In genomic region chr11:33005183-33005582, GRCm38 (mm10) we compare ENCODE assay signal across 16 mouse cellular contexts.
DNase-seq lines count a peak whose midpoint lies in the region; ATAC-seq lines count a peak whose summit lies in the region.
"Had no signal": no experiment of that assay in that cellular context is flagged by ENCODE, and none has a peak within 500 bp of the region (broad histone marks: within the 10 kb centered on the region; RNA-seq: fewer than 3 reads in every experiment).

No protein-coding gene starts in this region.

- H3K27ac ChIP-seq in hindbrain, embryonic 14.5 days: no peak overlapping the region
- H3K27ac ChIP-seq in hindbrain, embryonic 10.5 days: no peak overlapping the region
- H3K27ac ChIP-seq in limb, embryonic 11.5 days (replicated peaks; ENCODE audit: low read depth, low read length): no peak overlapping the region
- H3K27ac ChIP-seq: neural tube, embryonic 12.5 days had no signal

- H3K27me3 ChIP-seq in hindbrain, embryonic 14.5 days (ENCODE audit: control insufficient read depth, insufficient read depth, low read length): no peaks in the 10 kb centered on the region
- no peaks in the 10 kb centered on the region for H3K27me3 ChIP-seq in hindbrain, embryonic 10.5 days (ENCODE audit: insufficient read depth, poor library complexity, severe bottlenecking)
- H3K27me3 ChIP-seq in limb, embryonic 11.5 days (ENCODE audit: control insufficient read depth, insufficient read depth, low read length): no peaks in the 10 kb centered on the region
- H3K27me3 ChIP-seq: neural tube, embryonic 12.5 days had no signal

- H3K4me3 ChIP-seq in hindbrain, embryonic 14.5 days (replicated peaks; ENCODE audit: low read length): no peak overlapping the region
- no peak overlapping the region for H3K4me3 ChIP-seq in hindbrain, embryonic 10.5 days
- no peak overlapping the region for H3K4me3 ChIP-seq in limb, embryonic 11.5 days (ENCODE audit: low read depth, low read length)
- H3K4me3 ChIP-seq: neural tube, embryonic 12.5 days had no signal

- DNase-seq in hindbrain, embryonic 14.5 days (ENCODE audit: low spot score): peak; percentile 34
- DNase-seq in hindbrain, embryonic 10.5 days (ENCODE audit: low spot score): no peak
- DNase-seq in testis, postnatal 10 days (ENCODE audit: low spot score): peak; percentile 12
- DNase-seq in testis, postnatal 14 days (ENCODE audit: low spot score): no peak
- peak; percentile 63 for DNase-seq in limb, embryonic 11.5 days (ENCODE audit: low spot score)
- no peak for DNase-seq in urinary bladder, postnatal 36 days (ENCODE audit: low spot score in 2 of 2)
- no peak for DNase-seq in thymus, postnatal 14 days
- DNase-seq in MN1 (ENCODE audit: low spot score): no peak
- DNase-seq: cerebellum, postnatal 25 days; heart, adult 18-20 months; heart, postnatal 14 days; kidney, adult 8-10 months; right cerebral cortex, adult 18-20 months had no signal

- no peaks in the 10 kb centered on the region for H3K36me3 ChIP-seq in hindbrain, embryonic 14.5 days (replicated peaks; ENCODE audit: control insufficient read depth, insufficient read depth)
- H3K36me3 ChIP-seq in hindbrain, embryonic 10.5 days: no peaks in the 10 kb centered on the region
- H3K36me3 ChIP-seq in limb, embryonic 11.5 days (ENCODE audit: control insufficient read depth, insufficient read depth, low read length): no peaks in the 10 kb centered on the region
- H3K36me3 ChIP-seq: neural tube, embryonic 12.5 days had no signal

- no peak overlapping the region for H3K4me2 ChIP-seq in hindbrain, embryonic 14.5 days (replicated peaks)
- no peak overlapping the region for H3K4me2 ChIP-seq in limb, embryonic 11.5 days (ENCODE audit: low read depth, severe bottlenecking)
- H3K4me2 ChIP-seq: liver, embryonic 11.5 days; neural tube, embryonic 12.5 days had no signal

- H3K9me3 ChIP-seq in hindbrain, embryonic 14.5 days (ENCODE audit: control insufficient read depth, low read length): no peaks in the 10 kb centered on the region
- no peaks in the 10 kb centered on the region for H3K9me3 ChIP-seq in hindbrain, embryonic 10.5 days
- no peaks in the 10 kb centered on the region for H3K9me3 ChIP-seq in limb, embryonic 11.5 days (ENCODE audit: control insufficient read depth, low read length)
- H3K9me3 ChIP-seq: neural tube, embryonic 12.5 days had no signal

- ATAC-seq in hindbrain, embryonic 14.5 days (ENCODE audit: low FRiP score): peak; percentile 4; the same call in 1 of the 2 replicates
- peak; percentile 51 for ATAC-seq in limb, embryonic 11.5 days (ENCODE audit: insufficient number of reproducible peaks, low FRiP score, low TSS enrichment, low read depth)
- ATAC-seq: CD4-positive, CD25-positive, alpha-beta regulatory T cell, adult 4 months had no signal

- no peak overlapping the region for H3K9ac ChIP-seq in hindbrain, embryonic 14.5 days
- no peak overlapping the region for H3K9ac ChIP-seq in limb, embryonic 11.5 days (ENCODE audit: low read length)
- H3K9ac ChIP-seq: neural tube, embryonic 12.5 days had no signal

- 19% methylated on average over 4 of the region's 4 CpGs for WGBS in hindbrain, embryonic 14.5 days
- 43% methylated on average over 4 of the region's 4 CpGs for WGBS in hindbrain, embryonic 10.5 days
- WGBS in limb, embryonic 11.5 days: 17% methylated on average over 4 of the region's 4 CpGs

- H3K4me1 ChIP-seq in hindbrain, embryonic 14.5 days (replicated peaks; ENCODE audit: control insufficient read depth, insufficient read depth, low read length): peaks cover 14% of the 10 kb centered on the region
- H3K4me1 ChIP-seq in hindbrain, embryonic 10.5 days (replicated peaks): peaks cover 8% of the 10 kb centered on the region; the same call in 1 of the 2 replicates
- peaks cover 3% of the 10 kb centered on the region; the same call in 1 of the 2 replicates for H3K4me1 ChIP-seq in limb, embryonic 11.5 days (ENCODE audit: control insufficient read depth, insufficient read depth, low read length)

Comparison
In these comparisons a context has a peak if more than half of its experiments do, and no peak if none do; other contexts are left out.
1. DNase-seq: peak in hindbrain, embryonic 14.5 days (single experiment), testis, postnatal 10 days (single experiment) and limb, embryonic 11.5 days (single experiment); none in hindbrain, embryonic 10.5 days (single experiment), testis, postnatal 14 days (single experiment), urinary bladder, postnatal 36 days (0 of 2), thymus, postnatal 14 days (single experiment) and MN1 (single experiment).